28 mouse cellular contexts compared by ENCODE assay signal in the genomic region with DNA sequence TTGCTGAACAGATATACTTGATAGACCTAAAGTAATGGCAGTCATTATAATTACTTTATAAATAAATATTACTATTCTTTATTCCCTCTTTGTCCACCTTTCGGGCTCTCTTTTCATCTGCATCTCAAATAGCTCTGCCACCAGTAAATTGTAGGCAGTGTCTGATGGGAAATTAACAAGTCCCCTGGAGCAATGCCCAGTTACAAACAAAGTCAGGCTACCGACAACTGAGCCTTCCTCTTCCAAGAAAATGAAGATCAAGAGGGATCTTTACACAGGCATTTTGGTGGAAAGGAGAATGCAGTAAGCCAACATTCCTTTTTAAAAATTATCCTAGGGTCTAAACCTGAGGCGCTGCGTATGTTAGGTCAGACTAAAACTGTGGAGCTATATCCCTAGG.
A peak's percentile ranks its signal among the peaks of the same experiment; 100 is the strongest.
DNase-seq lines count a peak whose midpoint lies in the region; ATAC-seq and TF ChIP-seq lines count a peak whose summit lies in the region.
"Had no signal": no experiment of that assay in that cellular context is flagged by ENCODE, and none has a peak within 500 bp of the region (broad histone marks: within the 10 kb centered on the region; RNA-seq: fewer than 3 reads in every experiment).

No protein-coding gene starts in this region.

- H3K9me3 ChIP-seq in midbrain, embryonic 14.5 days (ENCODE audit: control insufficient read depth, low read length): no peaks in the 10 kb centered on the region
- no peaks in the 10 kb centered on the region for H3K9me3 ChIP-seq in midbrain, embryonic 13.5 days
- H3K9me3 ChIP-seq: embryonic facial prominence, embryonic 12.5 days; embryonic facial prominence, embryonic 15.5 days; forebrain, embryonic 12.5 days; G1E; heart, embryonic 13.5 days had no signal

- H3K4me3 ChIP-seq in layer of hippocampus, adult 2 months: no peak overlapping the region
- no peak overlapping the region for H3K4me3 ChIP-seq in midbrain, embryonic 14.5 days (replicated peaks; ENCODE audit: low read depth, low read length)
- H3K4me3 ChIP-seq in midbrain, embryonic 13.5 days (replicated peaks): no peak overlapping the region
- H3K4me3 ChIP-seq: embryonic facial prominence, embryonic 12.5 days; embryonic facial prominence, embryonic 15.5 days; forebrain, embryonic 12.5 days; heart, embryonic 13.5 days had no signal

- no peak for ATAC-seq in midbrain, embryonic 14.5 days (ENCODE audit: low FRiP score, low TSS enrichment)
- ATAC-seq in midbrain, embryonic 13.5 days: no peak
- ATAC-seq: forebrain, embryonic 16.5 days; hindbrain, postnatal 0 days; inflammation-experienced regulatory T-cells, adult 6 months; intestine, embryonic 16.5 days; Patski had no signal

- H3K4me1 ChIP-seq in midbrain, embryonic 14.5 days (ENCODE audit: control insufficient read depth, insufficient read depth, low read length): no peaks in the 10 kb centered on the region
- H3K4me1 ChIP-seq in midbrain, embryonic 13.5 days (replicated peaks): no peaks in the 10 kb centered on the region
- H3K4me1 ChIP-seq: embryonic facial prominence, embryonic 12.5 days; forebrain, embryonic 12.5 days had no signal

- peak overlapping the region; percentile 58 for H3K27ac ChIP-seq in layer of hippocampus, adult 2 months
- no peak overlapping the region for H3K27ac ChIP-seq in midbrain, embryonic 14.5 days (replicated peaks; ENCODE audit: low read depth, low read length)
- H3K27ac ChIP-seq in midbrain, embryonic 13.5 days: no peak overlapping the region
- H3K27ac ChIP-seq: embryonic facial prominence, embryonic 12.5 days; embryonic facial prominence, embryonic 15.5 days; forebrain, embryonic 12.5 days; heart, embryonic 13.5 days; hindbrain, embryonic 14.5 days; hindbrain, postnatal 0 days had no signal

- no peak overlapping the region for H3K9ac ChIP-seq in midbrain, embryonic 14.5 days (replicated peaks; ENCODE audit: low read length)
- no peak overlapping the region for H3K9ac ChIP-seq in midbrain, embryonic 13.5 days (replicated peaks)
- H3K9ac ChIP-seq: embryonic facial prominence, embryonic 12.5 days; embryonic facial prominence, embryonic 15.5 days; forebrain, embryonic 12.5 days; heart, embryonic 13.5 days; hindbrain, embryonic 14.5 days had no signal

- H3K27me3 ChIP-seq in midbrain, embryonic 14.5 days (ENCODE audit: control insufficient read depth, insufficient read depth, low read length): no peaks in the 10 kb centered on the region
- H3K27me3 ChIP-seq in midbrain, embryonic 13.5 days: no peaks in the 10 kb centered on the region
- H3K27me3 ChIP-seq: CH12.LX; embryonic facial prominence, embryonic 12.5 days; embryonic facial prominence, embryonic 15.5 days; forebrain, embryonic 12.5 days; heart, embryonic 13.5 days had no signal

- WGBS in midbrain, embryonic 14.5 days: 73% methylated on average over 4 of the region's 4 CpGs
- 70% methylated on average over 4 of the region's 4 CpGs for WGBS in midbrain, embryonic 13.5 days

- intact Hi-C loops in heart, postnatal 14 days (cut with DNase I): no loop called here

- H3K36me3 ChIP-seq in midbrain, embryonic 14.5 days (ENCODE audit: control insufficient read depth, insufficient read depth, low read length): no peaks in the 10 kb centered on the region
- no peaks in the 10 kb centered on the region for H3K36me3 ChIP-seq in midbrain, embryonic 13.5 days
- H3K36me3 ChIP-seq: embryonic facial prominence, embryonic 12.5 days; embryonic facial prominence, embryonic 15.5 days; forebrain, embryonic 12.5 days; G1E; heart, embryonic 13.5 days had no signal

- peak; percentile 10 for DNase-seq in heart, adult 11 months
- no peak for DNase-seq in heart, postnatal 14 days
- no peak for DNase-seq in layer of hippocampus, adult 2 months (ENCODE audit: low spot score in 2 of 2)
- DNase-seq in layer of hippocampus, adult 8-10 months (ENCODE audit: low spot score in 2 of 2): no peak
- peak; percentile 12 for DNase-seq in midbrain, embryonic 14.5 days
- DNase-seq: adrenal gland, postnatal 10 days; adrenal gland, postnatal 36 days; B cell, adult 2 months; cerebellum, adult 11 months; cerebellum, adult 2 months; cerebellum, adult 9-11 months; cerebellum, postnatal 25 days; gastrocnemius, postnatal 10 days; gastrocnemius, postnatal 36 days; heart, postnatal 4 days had no signal

- no peak for TF ChIP-seq CTCF in layer of hippocampus, adult 2 months (conservative IDR thresholded peaks at IDR 0.05)

- no peak overlapping the region for H3K4me2 ChIP-seq in midbrain, embryonic 14.5 days (ENCODE audit: low read length)
- no peak overlapping the region for H3K4me2 ChIP-seq in midbrain, embryonic 13.5 days (replicated peaks)
- H3K4me2 ChIP-seq: embryonic facial prominence, embryonic 12.5 days; embryonic facial prominence, embryonic 15.5 days; forebrain, embryonic 12.5 days; heart, embryonic 13.5 days; hindbrain, embryonic 14.5 days had no signal

Comparison
In these comparisons a context has a peak if more than half of its experiments do, and no peak if none do; other contexts are left out.
1. DNase-seq: peak in heart, adult 11 months (single experiment) and midbrain, embryonic 14.5 days (single experiment); none in heart, postnatal 14 days (0 of 2), layer of hippocampus, adult 2 months (0 of 2) and layer of hippocampus, adult 8-10 months (0 of 2).